Mouse (Mus musculus) T-helper 1 cell (primary cell): ENCODE data around the gene Fam240b.

Source experiments
- in situ Hi-C: fragments of 300-600 bp; cut with MboI, MseI; formaldehyde crosslinking; loops from one replicate; pipeline ENCODE4 v1.15.1; 2025; ENCODE audit warnings: high pct_unique_total_duplicates

Fam240b gene

DNA sequence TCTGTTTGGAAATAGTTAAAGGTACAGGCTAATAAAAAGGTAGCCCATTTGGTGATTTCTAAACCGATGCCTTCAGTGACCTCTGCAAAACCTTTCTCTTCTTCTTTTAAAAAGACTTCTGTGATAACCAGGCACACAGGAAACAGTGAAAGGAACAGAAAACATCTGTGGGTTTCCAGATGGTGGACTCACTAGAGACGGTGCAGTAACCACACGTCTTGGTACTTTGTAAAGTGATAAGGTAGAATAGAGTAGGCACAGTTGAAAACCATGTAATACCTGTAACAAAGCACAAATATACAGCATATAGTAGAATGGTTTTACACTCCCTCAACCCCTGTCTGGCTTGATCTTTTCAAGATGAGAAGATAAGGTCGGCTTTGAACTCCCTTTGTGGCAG is 57.0 kb downstream of the Fam240b start:
- in situ Hi-C loops = loop anchor here (5.0 kb wide), 1 partner anchor 682 kb away; no protein-coding TSS in a partner anchor

DNA sequence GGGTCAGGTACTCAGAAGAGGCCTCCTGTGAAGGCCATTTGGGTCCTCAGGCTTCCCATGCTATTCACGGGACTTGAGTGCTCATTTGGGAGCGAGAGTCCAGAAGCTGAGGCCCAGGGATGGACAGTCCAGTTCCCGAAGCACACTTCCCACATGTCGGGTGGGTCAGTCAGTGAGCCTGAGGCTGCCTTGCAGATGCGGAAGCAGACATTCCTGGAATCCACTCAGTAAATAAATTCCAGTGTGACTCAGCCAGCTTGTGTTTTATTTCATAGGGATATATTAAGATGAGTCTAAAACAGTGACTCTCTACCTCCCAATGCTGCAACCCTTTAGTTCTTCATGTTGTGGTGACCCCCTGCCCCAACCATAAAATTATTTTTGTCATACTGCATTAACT is 58.1 kb downstream of the Fam240b start:
- in situ Hi-C loops = loop anchor here (5.0 to 10.0 kb wide), 3 partner anchors 72 to 795 kb away; no protein-coding TSS in a partner anchor

DNA sequence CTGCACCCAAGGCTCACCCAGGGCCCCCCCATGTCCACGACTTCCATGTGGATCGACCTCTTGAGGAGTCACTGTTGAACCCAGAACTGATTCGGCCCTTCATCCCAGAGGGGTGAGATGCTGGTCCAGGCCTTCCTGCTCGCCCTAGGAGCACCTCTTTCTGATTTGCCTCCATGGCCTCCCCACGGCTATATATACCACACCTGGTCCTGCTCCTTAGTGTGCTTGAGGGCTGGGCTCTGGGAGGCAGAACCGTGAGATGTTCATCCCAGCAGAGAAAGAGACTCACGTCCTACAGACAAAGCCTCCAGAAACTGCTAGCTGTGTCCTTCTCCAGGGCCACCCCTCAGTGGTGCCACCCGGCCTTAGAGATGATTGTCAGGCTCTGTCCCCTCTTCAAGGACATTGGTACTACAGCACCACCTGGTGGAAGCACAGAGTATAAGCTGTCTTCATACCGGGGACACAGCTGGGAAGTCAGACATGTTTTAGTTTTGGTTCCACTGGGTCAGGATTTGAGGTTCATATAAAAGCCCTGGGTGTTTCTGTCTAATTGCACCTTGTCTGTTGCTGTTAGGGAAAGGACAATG is 58.6 kb downstream of the Fam240b start:
- in situ Hi-C loops = loop anchor here (5.0 to 10.0 kb wide), 3 partner anchors 72 to 796 kb away; no protein-coding TSS in a partner anchor

DNA sequence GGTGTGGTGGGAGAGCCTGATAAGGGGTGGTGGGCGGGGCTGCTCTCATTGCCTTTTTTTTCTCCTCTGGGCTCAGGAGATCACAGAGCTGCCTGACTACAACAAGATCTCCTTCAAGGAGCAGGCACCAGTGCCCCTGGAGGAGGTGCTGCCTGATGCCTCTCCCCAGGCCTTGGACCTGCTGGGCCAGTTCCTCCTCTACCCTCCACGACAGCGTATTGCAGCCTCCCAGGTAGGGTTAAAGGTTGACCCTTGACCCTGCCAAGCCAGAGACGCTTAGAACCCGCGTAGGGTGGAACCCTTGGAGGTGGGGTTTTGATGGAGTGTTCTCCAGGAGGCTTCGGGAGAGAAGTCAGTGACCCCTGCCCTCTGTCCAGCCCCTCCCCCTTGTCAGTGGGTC is 59.8 kb downstream of the Fam240b start:
- in situ Hi-C loops = loop anchor here (5.0 to 10.0 kb wide), 3 partner anchors 70 to 797 kb away; no protein-coding TSS in a partner anchor

GRCm38 (mm10) chr13:64432017-64432995 is 65.3 kb downstream of the Fam240b start, which contains the start of gene Cdk20:
TSS of gene Cdk20 (plus strand) at chr13:64432314.
- in situ Hi-C loops = loop anchor here (10.0 kb wide), 1 partner anchor 802 kb away; no protein-coding TSS in a partner anchor
